Mouse (Mus musculus): ENCODE data around the gene Fubp1.

- no peak for TF ChIP-seq MYOD1 (IDR thresholded peaks at IDR 0.05; ENCODE audit: control insufficient read depth, insufficient read length, low read depth)
- TF ChIP-seq CTCF (IDR thresholded peaks at IDR 0.05; ENCODE audit: control insufficient read depth, insufficient read depth, insufficient read length) = no peak
- TF ChIP-seq USF1 (IDR thresholded peaks at IDR 0.05; ENCODE audit: low read depth) = no peak
- TF ChIP-seq MYOG (IDR thresholded peaks at IDR 0.05; ENCODE audit: control insufficient read depth, extremely low read depth, insufficient read length) = no peak
- TF ChIP-seq FOSL1 (IDR thresholded peaks at IDR 0.05; ENCODE audit: insufficient read depth, low read length, poor library complexity, severe bottlenecking) = no peak
Measured at GRCm38 (mm10) chr3:152257528-152257927, 47.3 kb downstream of the Fubp1 start.

All from C2C12 (cell line).